Mouse (Mus musculus): ENCODE measurements around the gene Olfr628.
"Not testable (repeated sequence)": the region's sequence is repeated elsewhere in the genome, so short reads cannot be mapped to it uniquely, and the experiment has no call there.

DNA sequence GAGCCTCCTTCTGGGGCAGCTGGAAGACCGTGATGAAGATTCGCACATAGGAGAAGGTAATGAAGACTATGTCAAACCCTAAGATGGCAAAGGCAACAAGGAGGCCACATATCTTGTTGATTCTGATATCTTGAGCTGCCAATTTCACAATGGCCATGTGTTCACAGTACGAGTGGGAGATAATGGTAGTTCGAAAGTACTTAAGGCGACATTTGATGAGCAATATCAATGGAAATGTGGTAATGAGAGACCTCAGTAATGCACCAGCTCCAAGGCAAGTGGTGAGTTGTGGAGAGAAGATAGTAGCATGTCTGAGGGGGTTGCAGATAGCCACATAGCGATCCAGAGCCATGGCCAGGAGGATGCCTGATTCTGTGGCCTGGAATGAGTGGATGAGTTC lies 37.5 kb downstream of the Olfr628 start:
- TF ChIP-seq POLR2A (IDR thresholded peaks at IDR 0.05; ENCODE audit: low read depth, low read length); CTCF (IDR thresholded peaks at IDR 0.05; ENCODE audit: extremely low read depth, insufficient read length, insufficient replicate concordance, low read depth, low read length): not testable (repeated sequence)

Measured in small intestine, adult 2 months (tissue).